9 mouse cellular contexts compared by ENCODE assay signal in genomic region chr3:84281936-84282371, GRCm38 (mm10). TPM values are rescaled to one million over a fixed set of nuclear protein-coding genes. Genes with fewer than 3 reads are reported as not detected.
DNase-seq lines count a peak whose midpoint lies in the region; ATAC-seq and TF ChIP-seq lines count a peak whose summit lies in the region.
"Had no signal": no experiment of that assay in that cellular context is flagged by ENCODE, and none has a peak within 500 bp of the region (broad histone marks: within the 10 kb centered on the region; RNA-seq: fewer than 3 reads in every experiment).

No protein-coding gene starts in this region.

- 22% methylated on average over 10 of the region's 10 CpGs for WGBS in hindbrain, postnatal 0 days

- peak overlapping the region; percentile 23; the same call in 1 of the 2 replicates for H3K4me2 ChIP-seq in hindbrain, postnatal 0 days (ENCODE audit: low read depth, low read length)
- H3K4me2 ChIP-seq: limb, embryonic 15.5 days had no signal

- H3K27me3 ChIP-seq in hindbrain, postnatal 0 days (ENCODE audit: insufficient read depth, low read length): no peaks in the 10 kb centered on the region

- 0 out of 2 replicates have a peak, but pooled peaks cover 5% of the 10 kb centered on the region for H3K4me1 ChIP-seq in hindbrain, postnatal 0 days (ENCODE audit: insufficient read depth, low read length)

- no peaks in the 10 kb centered on the region for H3K9me3 ChIP-seq in hindbrain, postnatal 0 days (ENCODE audit: low read length)
- H3K9me3 ChIP-seq: limb, embryonic 15.5 days had no signal

- no peak for ATAC-seq in hindbrain, postnatal 0 days
- ATAC-seq in granulocyte monocyte progenitor cell, adult 5-6 weeks (replicated peaks; ENCODE audit: poor library complexity, severe bottlenecking): no peak

- peak; percentile 31 for DNase-seq in embryo, embryonic 10.5 days (ENCODE audit: low spot score)
- no peak for DNase-seq in embryo, embryonic 10 days (ENCODE audit: low spot score)
- DNase-seq in R1 (ENCODE audit: low read depth, low spot score): peak; percentile 35
- DNase-seq in hindbrain, postnatal 0 days (ENCODE audit: low spot score): no peak
- DNase-seq in mesoderm, embryonic 11.5 days (ENCODE audit: low read depth, low spot score): peak; percentile 63
- DNase-seq in layer of hippocampus, adult 18-20 months (ENCODE audit: low spot score in 2 of 2): no peak
- no peak for DNase-seq in thymus, postnatal 4 days

- no peak overlapping the region for H3K27ac ChIP-seq in hindbrain, postnatal 0 days
- H3K27ac ChIP-seq: limb, embryonic 15.5 days had no signal

- H3K9ac ChIP-seq in hindbrain, postnatal 0 days (replicated peaks; ENCODE audit: low read length): no peak overlapping the region
- H3K9ac ChIP-seq: limb, embryonic 15.5 days had no signal

- H3K4me3 ChIP-seq in hindbrain, postnatal 0 days (ENCODE audit: low read length): no peak overlapping the region
- H3K4me3 ChIP-seq: limb, embryonic 15.5 days had no signal

- no peaks in the 10 kb centered on the region for H3K36me3 ChIP-seq in hindbrain, postnatal 0 days (ENCODE audit: insufficient read depth, low read length)
- H3K36me3 ChIP-seq: limb, embryonic 15.5 days had no signal

- no peak for TF ChIP-seq CTCF in hindbrain, postnatal 0 days (IDR thresholded peaks at IDR 0.05; ENCODE audit: low read depth)

RNA-seq across cellular contexts. Expression of gene Trim2, which starts 24.7 kb away (rescaled TPM):
- 217 and 236 TPM in 2 replicates for total RNA-seq in hindbrain, postnatal 0 days (2014; rRNA removed)
- 116 and 130 TPM in 2 replicates for polyA plus RNA-seq in hindbrain, postnatal 0 days (2015; fragmentation: Nextera tagmentation; extraction: Ambion mirVana)
- 100 to 1,000 TPM; 438 to 456 TPM for total RNA-seq in layer of hippocampus, adult 18-20 months (2021)
- total RNA-seq in granulocyte monocyte progenitor cell, adult 5-6 weeks (2014; fragmentation: Nextera tagmentation): not detected in 2 replicates
- not detected in 2 replicates for total RNA-seq in granulocyte monocyte progenitor cell, adult 5-6 weeks (2017)

Comparison
In these comparisons a context has a peak if more than half of its experiments do, and no peak if none do; other contexts are left out.
1. DNase-seq: peak in embryo, embryonic 10.5 days (single experiment), R1 (single experiment) and mesoderm, embryonic 11.5 days (single experiment); none in embryo, embryonic 10 days (single experiment), hindbrain, postnatal 0 days (single experiment), layer of hippocampus, adult 18-20 months (0 of 2) and thymus, postnatal 4 days (single experiment).
2. RNA of gene Trim2, which starts 24.7 kb away (total RNA-seq): 438 to 456 TPM in layer of hippocampus, adult 18-20 months and 217 to 236 TPM in hindbrain, postnatal 0 days; not detected in granulocyte monocyte progenitor cell, adult 5-6 weeks; every median in the first group is over 100 times any median in the second.